Mouse (Mus musculus) heart, adult 2 months (tissue): Measurements from ENCODE around the gene Kcnj5.

Experiments
- CTCF ChIP-seq: fragments of 200-600 bp; IDR thresholded peaks from 2 replicates; pipeline ENCODE4 v1.8.1; 2022; ENCODE audit warnings: antibody characterized with exemption, mild to moderate bottlenecking, moderate library complexity
- EP300 ChIP-seq: fragments of 200-500 bp; IDR thresholded peaks from 2 replicates; pipeline ENCODE4 v1.6.1; 2011; ENCODE audit warnings: low read depth, low read length, control low read depth; ENCODE audit not compliant: insufficient read depth

GRCm38 (mm10) chr9:32292686-32293085 is 51.5 kb downstream of the Kcnj5 start:
- TF ChIP-seq EP300: no peak
- TF ChIP-seq CTCF: no peak
